Mouse (Mus musculus) forebrain, embryonic 11.5 days (tissue): Measurements from ENCODE around the gene Sorcs3. TPM values are rescaled to one million over a fixed set of nuclear protein-coding genes. Genes with fewer than 3 reads are reported as not detected.

ENCODE experiments used
- ATAC-seq: fragments of 200-750 bp; cut with Nextera tagmentation; replicated peaks from 2 replicates; pipeline ENCODE4 v1.8.0; 2017; ENCODE audit warnings: moderate TSS enrichment; ENCODE audit not compliant: low FRiP score
- DNase-seq: peaks from one replicate; pipeline ENCODE4 v3.0.0-alpha.2; 2017; ENCODE audit warnings: low spot score
- H3K27ac ChIP-seq: fragments of 300-500 bp; sonication (generic); 2 replicates; pipeline ENCODE4 v1.5.1; 2014; ENCODE audit warnings: low read depth, low read length
- H3K27me3 ChIP-seq: fragments of 300-500 bp; sonication (generic); 2 replicates; pipeline ENCODE4 v1.6.1; 2014; ENCODE audit warnings: mild to moderate bottlenecking, low read length, mixed read lengths; ENCODE audit not compliant: control insufficient read depth, insufficient read depth
- H3K36me3 ChIP-seq: fragments of 300-500 bp; sonication (generic); 2 replicates; pipeline ENCODE4 v1.6.1; 2014; ENCODE audit warnings: mild to moderate bottlenecking, low read length, moderate library complexity, mixed read lengths; ENCODE audit not compliant: control insufficient read depth, insufficient read depth
- H3K4me1 ChIP-seq: fragments of 300-500 bp; sonication (generic); replicated peaks from 2 replicates; pipeline ENCODE4 v1.6.1; 2014; ENCODE audit warnings: low read length, mixed read lengths; ENCODE audit not compliant: control insufficient read depth, insufficient read depth
- H3K4me2 ChIP-seq: fragments of 300-500 bp; sonication (generic); 2 replicates; pipeline ENCODE4 v1.6.1; 2014; ENCODE audit warnings: low read depth, mild to moderate bottlenecking, low read length, moderate library complexity, mixed read lengths; ENCODE audit not compliant: severe bottlenecking
- H3K4me3 ChIP-seq: fragments of 300-500 bp; sonication (generic); 2 replicates; pipeline ENCODE4 v1.5.1; 2014; ENCODE audit warnings: low read depth, low read length
- H3K9ac ChIP-seq: fragments of 300-500 bp; sonication (generic); 2 replicates; pipeline ENCODE4 v1.6.1; 2014; ENCODE audit warnings: low read length
- H3K9me3 ChIP-seq: fragments of 300-500 bp; sonication (generic); 2 replicates; pipeline ENCODE4 v1.6.1; 2016; ENCODE audit warnings: low read length, mixed read lengths; ENCODE audit not compliant: control insufficient read depth
- WGBS: fragments of 180-500 bp; shearing (Covaris S2); extraction: QIAGEN DNeasy Blood & Tissue Kit; methylation state at CpG from one replicate; pipeline ENCODE4 v1.1.7; 2014; 5-methylcytosine and 5-hydroxymethylcytosine counted together
- polyA plus RNA-seq: library from polyadenylated mRNA; unstranded; fragments of >200 nt; fragmentation: Nextera tagmentation; extraction: Ambion mirVana; gene quantifications from 2 replicates; pipeline ENCODE4 v1.2.1, GENCODE M21; 2014

Gene Sorcs3
- polyA plus RNA-seq, 1 experiment from 2014 or later = 2.1 TPM

DNA sequence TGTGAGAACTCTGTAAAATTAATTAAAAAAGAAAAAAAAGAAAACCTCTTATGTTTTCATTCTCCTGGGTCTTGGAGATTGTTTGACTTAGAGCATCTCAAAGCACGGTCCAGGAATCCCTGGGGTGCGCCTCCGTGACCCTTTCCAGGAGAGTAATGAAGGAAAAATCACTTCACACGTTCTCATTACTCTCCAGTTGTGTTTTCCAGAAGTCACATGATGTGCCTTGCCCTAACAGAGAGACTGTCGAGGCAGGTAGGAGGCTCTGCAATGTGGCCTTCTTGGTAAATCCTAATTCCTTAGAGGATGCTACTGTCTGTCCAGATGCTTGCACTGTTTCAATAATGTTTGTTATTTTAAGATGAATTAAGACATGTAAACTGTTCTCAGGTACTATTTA, 266.1 kb downstream of the Sorcs3 start:
- Histone ChIP-seq H3K4me1 (no peaks in the 10 kb centered on the region), H3K27ac (no peak overlapping the region), H3K27me3 (no peaks in the 10 kb centered on the region), H3K4me3 (no peak overlapping the region), H3K36me3 (no peaks in the 10 kb centered on the region), H3K9me3 (no peaks in the 10 kb centered on the region), H3K9ac (no peak overlapping the region), H3K4me2 (no peak overlapping the region)
- no peak for ATAC-seq
- 62% methylated on average over 5 of the region's 5 CpGs for WGBS
- DNase-seq = no peak

DNA sequence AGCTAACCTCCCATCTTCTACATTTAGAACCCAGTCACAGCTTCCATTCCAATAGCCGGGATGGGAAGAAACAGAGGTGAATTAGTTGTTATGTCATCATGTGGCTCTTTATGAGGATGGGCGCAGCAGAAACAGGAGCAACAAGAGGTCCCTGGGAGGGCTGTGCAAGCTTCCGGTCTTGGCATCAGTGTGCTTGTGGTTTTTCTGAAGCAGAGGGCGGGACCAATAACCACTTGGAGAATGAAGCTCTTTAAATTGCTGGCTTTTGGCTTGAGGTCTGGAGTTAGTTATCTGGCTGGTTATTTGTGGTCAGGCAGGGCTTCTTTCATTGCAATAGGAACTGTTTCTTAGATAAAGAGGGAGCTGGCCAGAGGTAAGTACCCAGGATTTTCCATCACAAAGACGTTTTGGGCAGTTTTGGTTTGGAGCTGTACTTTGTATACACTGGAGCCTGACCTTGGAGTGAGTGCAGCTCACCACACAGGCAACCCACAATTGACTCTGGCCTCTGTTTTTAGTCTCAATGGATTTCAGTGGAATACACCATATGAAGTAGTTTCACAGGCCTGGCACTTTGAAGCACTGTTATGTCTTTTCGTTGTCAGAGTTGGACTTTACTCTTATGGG, 270.1 kb downstream of the Sorcs3 start:
- Histone ChIP-seq H3K9ac (no peak overlapping the region), H3K36me3 (no peaks in the 10 kb centered on the region), H3K27ac (no peak overlapping the region), H3K4me1 (no peaks in the 10 kb centered on the region), H3K4me2 (no peak overlapping the region), H3K27me3 (no peaks in the 10 kb centered on the region), H3K4me3 (no peak overlapping the region), H3K9me3 (no peaks in the 10 kb centered on the region)
- ATAC-seq (no peak), DNase-seq (no peak)
- WGBS = 82% methylated on average over 6 of the region's 6 CpGs

- Histone ChIP-seq H3K27me3 (no peaks in the 10 kb centered on the region), H3K4me2 (no peak overlapping the region), H3K9me3 (no peaks in the 10 kb centered on the region), H3K4me3 (no peak overlapping the region), H3K9ac (no peak overlapping the region), H3K36me3 (no peaks in the 10 kb centered on the region), H3K4me1 (no peaks in the 10 kb centered on the region), H3K27ac (no peak overlapping the region)
- DNase-seq (no peak), ATAC-seq (no peak)
- 49% methylated on average over 2 of the region's 2 CpGs for WGBS
These were observed 273.0 kb downstream of the Sorcs3 start for GRCm38 (mm10) chr19:48478864-48479263.

DNA sequence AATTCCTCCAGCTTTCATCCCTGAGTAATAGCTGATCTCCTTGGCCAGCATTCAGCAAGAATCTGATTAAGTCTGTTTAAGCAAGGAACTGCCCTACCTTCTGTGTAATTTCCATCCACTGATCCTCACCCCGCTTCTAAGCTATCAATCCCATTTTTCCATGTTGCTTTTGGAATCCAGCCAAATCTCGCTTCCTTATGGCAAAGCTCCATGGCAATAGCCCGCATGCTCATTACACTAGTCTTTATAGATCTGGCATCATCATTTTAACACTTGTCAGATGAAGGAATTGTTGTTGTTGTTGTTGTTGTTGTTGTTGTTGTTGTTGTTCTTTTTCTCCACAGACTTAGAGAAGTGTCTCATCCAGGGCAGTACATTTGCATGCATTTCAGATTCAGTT, 277.1 kb downstream of the Sorcs3 start:
- Histone ChIP-seq H3K4me3 (no peak overlapping the region), H3K9me3 (no peaks in the 10 kb centered on the region), H3K9ac (no peak overlapping the region), H3K27ac (no peak overlapping the region), H3K27me3 (no peaks in the 10 kb centered on the region), H3K36me3 (no peaks in the 10 kb centered on the region), H3K4me2 (no peak overlapping the region), H3K4me1 (no peaks in the 10 kb centered on the region)
- no peak for DNase-seq
- ATAC-seq = no peak
- 81% methylated on average over 3 of the region's 3 CpGs for WGBS

- H3K27me3 ChIP-seq = no peaks in the 10 kb centered on the region
- H3K9me3 ChIP-seq = no peaks in the 10 kb centered on the region
- H3K9ac ChIP-seq = no peak overlapping the region
- no peaks in the 10 kb centered on the region for H3K36me3 ChIP-seq
- DNase-seq (no peak), ATAC-seq (no peak)
- 68% methylated on average over 3 of the region's 3 CpGs for WGBS
- H3K4me3 ChIP-seq = no peak overlapping the region
- H3K4me2 ChIP-seq = no peak overlapping the region
- no peaks in the 10 kb centered on the region for H3K4me1 ChIP-seq
- no peak overlapping the region for H3K27ac ChIP-seq
These were observed 285.3 kb downstream of the Sorcs3 start for GRCm38 (mm10) chr19:48491111-48491510.

- Histone ChIP-seq H3K4me2 (no peak overlapping the region), H3K4me1 (no peaks in the 10 kb centered on the region), H3K9me3 (no peaks in the 10 kb centered on the region), H3K4me3 (no peak overlapping the region), H3K27ac (no peak overlapping the region), H3K9ac (no peak overlapping the region), H3K27me3 (no peaks in the 10 kb centered on the region), H3K36me3 (no peaks in the 10 kb centered on the region)
- DNase-seq (no peak), ATAC-seq (no peak)
- 69% methylated on average over 2 of the region's 2 CpGs for WGBS
These were observed 298.2 kb downstream of the Sorcs3 start for GRCm38 (mm10) chr19:48503896-48504620.

GRCm38 (mm10) chr19:48523803-48524202, 318.0 kb downstream of the Sorcs3 start:
- no peaks in the 10 kb centered on the region for H3K27me3 ChIP-seq
- DNase-seq (no peak), ATAC-seq (no peak)
- H3K9ac ChIP-seq = no peak overlapping the region
- H3K36me3 ChIP-seq = no peaks in the 10 kb centered on the region
- no peaks in the 10 kb centered on the region for H3K9me3 ChIP-seq
- H3K4me2 ChIP-seq = no peak overlapping the region
- no peak overlapping the region for H3K27ac ChIP-seq
- 91% methylated on average over 7 of the region's 7 CpGs for WGBS
- H3K4me3 ChIP-seq = no peak overlapping the region
- H3K4me1 ChIP-seq = no peaks in the 10 kb centered on the region

DNA sequence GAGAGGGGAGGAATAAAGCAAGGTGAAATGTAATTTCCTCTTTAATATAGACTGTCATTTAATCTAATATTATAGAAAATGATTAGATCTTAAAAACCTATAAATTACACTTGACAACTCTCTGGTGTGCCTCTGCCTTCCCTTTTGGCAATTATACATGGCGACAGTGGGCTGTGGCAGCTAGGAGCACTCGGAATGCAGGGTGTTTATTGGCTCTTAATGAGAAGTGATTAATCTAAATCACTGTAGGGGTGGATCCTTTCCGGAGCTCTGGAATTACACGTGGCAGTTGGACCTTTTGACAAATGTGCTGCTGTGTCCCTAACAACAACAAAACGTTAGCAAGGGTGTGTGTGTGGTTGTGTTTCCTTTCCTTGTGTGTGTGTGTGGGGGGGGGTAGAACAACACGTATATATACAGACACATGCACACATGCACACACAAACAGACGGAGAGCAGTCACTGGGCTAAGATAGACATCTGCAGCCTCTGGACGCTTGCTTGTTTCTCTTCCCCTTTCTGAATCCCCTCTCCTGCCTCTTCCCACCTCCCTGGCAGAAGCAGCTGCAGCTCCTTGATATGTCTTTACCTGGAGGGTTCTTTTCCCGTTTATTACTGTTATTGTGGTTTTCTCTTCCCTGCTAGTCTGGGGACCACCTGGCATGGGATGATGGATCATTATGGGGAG, 318.8 kb downstream of the Sorcs3 start:
- H3K4me1 ChIP-seq = no peaks in the 10 kb centered on the region
- H3K27me3 ChIP-seq = no peaks in the 10 kb centered on the region
- no peak overlapping the region for H3K27ac ChIP-seq
- H3K9me3 ChIP-seq = no peaks in the 10 kb centered on the region
- 62% methylated on average over 9 of the region's 9 CpGs for WGBS
- no peaks in the 10 kb centered on the region for H3K36me3 ChIP-seq
- ATAC-seq = no peak
- DNase-seq = no peak
- no peak overlapping the region for H3K4me2 ChIP-seq
- no peak overlapping the region for H3K4me3 ChIP-seq
- no peak overlapping the region for H3K9ac ChIP-seq
